Mouse (Mus musculus) R1 (cell line): ENCODE measurements at regions not wholly inside any gene's neighbourhood (a gene's known extent, or its start where the extent isn't known, plus 50 kb on each side); places are given as distances from the start of the nearest gene placed in this dataset.
A peak's percentile ranks its signal among the peaks of the same experiment; 100 is the strongest.
"Not testable (repeated sequence)": the region's sequence is repeated elsewhere in the genome, so short reads cannot be mapped to it uniquely, and the experiment has no call there.

Source experiments
- DNase-seq: peaks from one replicate; pipeline ENCODE4 v3.0.0-alpha.2; 2018; ENCODE audit warnings: low read depth, low spot score

DNA sequence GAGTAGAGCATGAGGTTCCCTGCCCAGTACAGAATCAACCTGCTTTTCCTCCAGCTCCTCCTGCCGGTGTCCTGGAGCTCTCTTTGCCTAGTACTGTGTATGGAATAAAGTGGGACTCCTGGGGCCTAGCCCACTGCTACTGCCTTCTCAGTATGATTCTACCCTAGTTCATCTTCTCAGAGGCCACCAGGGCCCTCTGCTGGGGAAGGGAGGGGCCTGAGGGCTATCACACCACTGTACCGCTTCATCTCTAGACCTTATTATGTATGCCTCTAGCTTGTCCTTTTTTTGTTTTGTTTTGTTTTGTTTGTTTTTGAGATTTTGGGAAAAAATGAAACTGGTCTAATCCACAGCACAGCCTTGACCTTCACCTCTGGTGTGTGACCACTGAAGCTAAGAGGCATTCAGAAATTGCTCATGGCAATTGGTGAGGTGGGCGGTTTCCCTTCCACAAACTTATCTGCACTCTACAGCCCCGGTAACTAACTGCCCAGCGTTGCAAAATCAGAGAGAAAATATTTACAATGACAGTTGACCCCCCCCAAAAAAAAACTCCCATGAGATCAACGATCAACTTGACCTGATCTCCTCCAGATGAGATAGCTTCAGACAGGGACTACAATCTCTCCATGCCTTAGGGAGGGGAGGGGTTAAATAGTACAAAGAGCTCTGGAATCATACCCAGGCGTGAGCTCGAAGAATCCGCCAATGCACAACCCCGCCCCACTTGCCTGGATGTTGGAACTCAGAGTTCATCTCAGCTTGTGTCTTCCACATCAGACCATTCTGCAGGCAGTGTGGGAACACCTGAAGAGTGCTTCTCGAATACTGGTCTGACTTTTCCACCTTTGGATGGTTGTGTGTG, 168.8 kb downstream of the Tomm20 start:
- DNase-seq: no peak

DNA sequence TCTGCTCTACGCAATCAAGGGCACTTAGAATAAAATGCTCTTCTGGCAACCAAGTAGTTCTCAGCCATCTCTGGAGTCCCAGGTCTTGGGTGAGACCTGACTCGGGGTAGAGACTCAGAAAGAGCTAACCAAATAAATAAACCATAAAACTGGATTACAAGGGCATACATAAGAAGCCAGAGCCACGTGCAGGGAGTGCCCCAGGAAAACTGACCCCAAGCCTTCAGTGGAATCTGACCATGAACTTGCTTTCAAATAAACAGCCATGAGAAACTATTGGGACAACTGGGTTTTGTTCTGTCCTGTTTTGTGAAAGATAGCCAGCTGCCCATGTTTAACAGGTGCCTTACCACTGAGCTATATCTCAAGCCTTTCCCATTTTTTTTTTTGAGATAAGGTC, 170.3 kb downstream of the Tomm20 start:
- DNase-seq: no peak

DNA sequence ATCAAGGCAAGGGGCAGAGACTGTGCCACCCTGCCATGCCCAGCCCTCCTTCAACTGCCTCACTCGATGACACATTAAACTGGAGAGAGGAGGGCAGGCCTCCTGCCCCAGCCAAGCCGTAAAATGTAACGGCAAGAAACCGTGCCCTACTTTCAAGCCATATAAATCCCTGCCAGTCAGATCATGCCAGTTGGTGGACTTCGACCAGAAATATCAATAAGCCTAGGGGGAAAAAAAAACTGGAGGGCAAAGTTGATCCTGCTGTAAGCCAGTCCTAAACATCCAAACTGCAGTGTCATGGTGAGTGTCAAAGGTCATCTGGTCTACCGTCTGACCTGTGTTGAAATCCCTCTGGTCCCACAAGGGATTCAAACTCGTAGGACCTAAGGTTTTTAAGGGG, 170.8 kb downstream of the Tomm20 start:
- DNase-seq: no peak

DNA sequence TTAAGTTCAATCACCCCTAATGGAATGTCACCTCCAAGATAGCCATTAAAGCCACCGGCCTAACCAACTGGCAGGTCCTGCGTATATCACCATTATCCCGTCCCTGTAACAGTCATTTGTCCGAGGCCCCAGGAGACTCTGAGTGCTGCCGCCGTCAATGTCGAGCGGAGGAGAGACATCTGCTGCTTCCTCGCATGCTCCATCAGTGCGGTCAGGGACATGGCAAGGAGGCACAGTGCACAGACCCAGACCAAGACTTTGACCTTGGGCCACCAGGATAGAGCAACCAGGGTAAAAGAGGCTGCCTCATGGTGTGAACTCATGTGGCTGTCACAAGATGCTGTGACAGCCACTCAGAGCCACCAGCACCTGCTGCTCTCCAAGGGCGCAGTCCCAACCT, 172.9 kb downstream of the Tomm20 start:
- no peak for DNase-seq

DNA sequence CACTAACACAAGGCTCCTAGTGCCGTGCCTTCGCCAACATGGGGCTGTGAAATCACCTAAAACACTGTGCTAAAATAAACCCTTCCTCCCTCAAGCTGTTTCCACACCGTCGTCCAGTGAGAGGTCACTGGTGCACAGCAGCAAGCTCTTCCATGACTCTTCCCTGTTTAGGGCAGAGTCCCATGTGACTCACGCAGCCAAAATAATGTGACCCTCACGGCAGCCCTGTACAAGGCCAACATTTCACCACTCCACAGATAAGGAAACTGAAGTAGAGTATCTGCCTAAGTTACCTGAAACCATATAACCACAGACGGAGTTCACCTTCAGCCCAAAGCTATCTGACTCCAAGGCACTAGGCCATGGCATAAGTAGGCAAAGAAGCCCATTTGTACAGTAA, 173.4 kb downstream of the Tomm20 start:
- no peak for DNase-seq

DNA sequence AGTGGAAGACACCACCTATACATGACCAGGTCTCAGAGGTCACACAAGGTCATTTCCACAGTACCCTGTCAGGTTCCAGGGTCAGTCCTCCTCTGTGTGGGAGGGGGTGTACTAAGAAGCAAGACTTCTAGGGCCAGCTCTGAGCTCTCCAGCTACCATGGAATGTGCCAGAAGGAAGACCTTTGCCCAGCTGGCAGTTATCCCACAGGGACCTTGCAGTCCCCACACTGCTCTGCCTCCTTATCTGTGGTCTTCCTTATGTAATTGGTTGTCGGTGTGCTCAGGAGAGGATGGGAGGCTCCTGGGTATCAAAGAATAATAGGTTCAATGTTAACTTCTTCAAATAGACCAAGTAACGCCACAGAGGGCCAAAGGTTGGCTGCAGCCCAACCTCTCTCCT, 175.3 kb downstream of the Tomm20 start:
- DNase-seq: not testable (repeated sequence)

DNA sequence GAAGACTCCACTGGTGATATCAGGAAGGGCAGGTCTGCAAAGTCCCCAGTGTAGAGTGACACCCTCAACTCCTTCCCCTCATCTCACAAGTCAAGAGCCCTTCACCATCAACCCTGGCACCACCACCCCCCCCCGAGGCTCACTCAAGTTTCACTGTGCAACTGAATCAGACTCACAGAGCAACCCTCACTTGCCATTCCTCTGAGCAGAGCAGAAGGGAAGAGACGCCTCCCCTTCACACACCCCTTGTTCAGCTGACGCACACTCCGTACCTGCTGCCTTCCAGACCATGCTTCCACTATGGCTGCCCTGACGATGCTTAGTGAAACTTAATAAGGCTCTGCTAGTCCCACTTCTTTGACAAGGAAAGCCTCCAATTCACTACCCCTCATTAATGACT, 174.4 kb upstream of the Irf2bp2 start:
- no peak for DNase-seq

DNA sequence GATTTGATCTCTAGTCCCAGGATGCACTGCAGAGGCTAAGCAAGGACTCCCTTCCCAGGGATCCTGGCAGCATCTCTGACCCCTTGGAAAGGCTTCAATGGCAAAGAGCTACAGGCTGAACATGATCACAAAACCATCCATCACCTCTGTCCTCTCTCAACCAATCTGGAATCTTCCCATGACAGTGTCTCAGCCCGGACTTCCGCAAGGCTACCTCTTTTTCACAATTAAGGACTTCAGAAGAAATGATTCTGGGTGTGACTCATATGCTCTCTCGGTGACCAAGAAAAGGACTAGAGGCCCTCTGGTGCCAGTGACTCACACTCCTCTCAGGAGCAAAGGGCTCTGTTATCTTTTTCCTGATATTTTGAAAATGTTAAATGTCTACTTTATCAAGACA, 173.6 kb upstream of the Irf2bp2 start:
- DNase-seq: no peak

DNA sequence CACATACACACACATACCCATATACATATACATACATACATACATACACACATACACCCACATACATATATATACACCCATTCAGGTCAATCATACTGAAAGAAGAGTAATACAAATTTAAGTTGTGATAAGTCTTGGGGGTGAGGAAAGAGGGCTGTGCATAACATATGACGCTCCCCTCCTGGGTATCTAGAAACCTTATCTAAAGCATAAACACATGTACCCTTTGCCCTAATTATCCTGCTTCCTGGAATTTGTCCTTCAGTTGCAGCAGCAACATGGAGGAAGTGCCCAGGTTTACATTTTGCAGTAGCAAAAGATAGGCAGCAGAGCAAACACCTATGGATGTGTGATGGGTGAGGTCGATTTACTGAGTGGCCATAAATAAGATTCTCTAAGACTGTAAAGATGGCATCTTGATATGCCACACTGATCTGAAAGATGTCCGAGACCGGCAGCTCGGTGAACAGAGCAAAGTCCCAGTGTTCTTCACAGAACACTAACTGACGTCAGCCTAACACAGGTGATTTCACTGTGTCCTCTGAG, 172.0 kb upstream of the Irf2bp2 start:
- no peak for DNase-seq

DNA sequence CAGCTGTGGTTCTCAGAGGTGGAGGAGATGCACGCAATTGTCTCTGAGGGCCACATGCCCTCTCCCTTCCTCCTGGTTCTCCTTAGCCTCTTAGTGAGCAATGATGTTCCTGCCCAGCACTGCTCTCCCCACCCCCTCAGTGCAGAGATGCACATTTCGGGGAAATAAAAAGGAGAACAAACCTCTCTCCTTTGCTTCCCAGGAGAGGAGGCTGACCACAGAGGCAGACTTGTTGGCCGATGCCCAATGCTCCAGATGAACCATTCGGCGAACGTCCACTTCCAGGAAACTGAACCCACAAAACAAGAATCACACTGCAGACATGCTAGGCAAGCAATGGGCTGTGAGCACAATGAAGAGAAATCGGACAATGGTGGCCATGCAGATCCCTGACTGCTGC, 169.8 kb upstream of the Irf2bp2 start:
- no peak for DNase-seq

DNA sequence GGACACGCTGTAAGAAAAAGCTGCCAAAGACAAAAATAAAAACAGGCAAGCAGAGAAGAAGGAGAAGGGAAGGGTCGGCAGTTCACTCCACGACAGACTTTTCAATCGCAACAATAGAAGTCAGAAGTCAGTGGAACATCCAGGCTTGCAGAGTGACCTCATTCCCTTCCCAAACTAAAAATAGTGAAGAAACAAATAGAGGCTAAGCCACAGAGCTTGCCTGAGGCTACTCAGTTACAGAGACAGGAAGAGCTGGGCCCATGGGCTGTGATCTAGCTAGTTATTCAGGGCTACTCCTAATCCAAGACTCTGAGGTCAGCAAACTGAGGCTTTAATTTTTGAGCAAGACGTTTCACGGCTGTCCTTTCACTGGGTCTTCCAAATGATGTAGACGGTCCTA, 165.9 kb upstream of the Irf2bp2 start:
- DNase-seq: no peak

DNA sequence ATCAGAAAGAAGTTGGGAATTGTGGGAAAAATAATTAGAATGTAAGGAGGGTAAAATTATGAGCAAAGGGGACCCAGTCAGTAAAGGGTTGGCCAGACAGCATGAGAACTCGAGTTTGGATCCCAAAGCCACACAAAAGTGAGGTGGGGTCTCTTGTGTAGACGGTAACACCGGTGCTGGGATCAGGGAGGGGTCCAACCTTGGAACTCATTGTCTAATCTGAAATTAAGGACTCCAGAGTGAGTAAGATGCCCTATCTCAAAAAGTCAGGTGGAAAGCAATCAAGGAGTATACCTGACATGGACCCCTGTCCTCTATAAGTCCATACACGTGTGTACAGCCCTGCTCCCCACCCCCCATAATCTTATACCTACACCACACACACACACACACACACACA, 165.2 kb upstream of the Irf2bp2 start:
- DNase-seq: no peak

DNA sequence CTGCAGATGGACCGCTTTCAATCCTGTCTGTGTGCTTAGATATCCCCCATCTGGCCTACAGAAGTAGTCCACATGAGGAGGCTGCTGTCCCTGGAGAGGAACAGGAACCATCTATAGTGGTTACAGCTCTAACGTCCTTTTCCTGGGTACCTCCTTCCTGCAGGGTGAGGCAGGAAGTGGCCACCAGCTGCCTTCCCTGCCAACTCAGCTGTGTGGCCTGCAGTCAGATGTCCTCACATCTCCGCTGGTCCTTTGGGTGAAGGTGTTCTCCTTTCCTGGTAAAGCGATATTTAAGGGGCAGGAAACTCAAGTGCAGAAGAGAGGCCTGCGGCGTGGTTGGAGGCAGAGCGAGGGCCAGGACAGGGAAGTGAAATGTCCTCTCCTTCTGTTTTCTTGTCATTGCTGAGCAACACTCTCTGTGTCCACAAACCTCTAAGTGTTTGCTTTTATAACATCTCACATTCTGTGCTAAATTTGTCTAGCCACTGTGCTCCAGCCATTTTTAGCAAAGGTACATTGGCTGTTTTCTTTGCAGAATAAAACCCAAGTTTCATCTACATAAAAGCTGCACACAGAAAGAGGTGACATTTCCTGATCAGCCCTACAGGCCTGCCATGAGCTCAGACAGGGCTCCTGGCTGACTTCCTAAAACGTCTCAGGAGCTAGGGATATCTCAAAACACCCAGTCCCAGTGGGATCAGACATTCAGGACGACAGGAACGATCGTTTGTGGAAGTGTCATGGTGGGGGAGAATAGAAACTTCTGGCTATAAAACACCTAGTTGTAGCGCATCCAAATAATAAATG, 164.4 kb upstream of the Irf2bp2 start:
- no peak for DNase-seq

DNA sequence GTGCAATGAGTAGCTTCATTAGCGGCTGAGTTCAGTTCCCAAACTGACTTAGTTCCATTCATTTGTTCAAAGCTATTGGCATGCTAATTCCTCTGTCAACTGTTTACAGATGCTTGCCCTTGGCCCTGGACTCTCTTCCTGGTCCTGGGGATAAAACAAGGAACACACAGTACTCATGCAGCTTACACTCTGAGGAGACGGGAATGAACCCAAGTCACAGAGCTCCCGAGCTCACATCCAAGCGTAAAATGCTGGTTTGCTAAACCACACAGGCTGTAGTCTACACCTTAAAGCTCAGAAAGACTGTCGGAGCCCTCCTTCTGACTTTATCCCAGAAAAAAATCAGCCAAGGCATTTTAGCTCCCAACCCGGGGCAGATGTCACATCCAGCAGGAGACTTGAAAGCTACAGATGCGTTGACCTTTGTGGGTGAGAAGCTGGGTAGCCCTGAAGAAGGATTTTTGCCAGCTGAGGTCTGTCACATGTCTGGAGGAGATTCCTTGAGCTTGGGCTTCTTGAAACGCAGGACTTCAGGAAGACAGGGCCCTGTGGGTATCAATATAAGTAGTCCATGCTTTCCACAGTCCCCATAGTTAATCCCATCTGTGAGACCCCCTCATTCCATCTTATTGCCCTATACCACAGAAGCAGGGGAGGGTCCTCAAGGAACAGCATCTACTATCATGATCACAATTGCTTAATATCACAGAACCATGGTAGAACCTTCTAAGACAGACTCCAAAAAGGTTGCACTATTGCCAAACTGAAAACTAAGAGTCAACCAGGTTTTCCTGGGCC, 162.7 kb upstream of the Irf2bp2 start:
- DNase-seq: peak; percentile 42

DNA sequence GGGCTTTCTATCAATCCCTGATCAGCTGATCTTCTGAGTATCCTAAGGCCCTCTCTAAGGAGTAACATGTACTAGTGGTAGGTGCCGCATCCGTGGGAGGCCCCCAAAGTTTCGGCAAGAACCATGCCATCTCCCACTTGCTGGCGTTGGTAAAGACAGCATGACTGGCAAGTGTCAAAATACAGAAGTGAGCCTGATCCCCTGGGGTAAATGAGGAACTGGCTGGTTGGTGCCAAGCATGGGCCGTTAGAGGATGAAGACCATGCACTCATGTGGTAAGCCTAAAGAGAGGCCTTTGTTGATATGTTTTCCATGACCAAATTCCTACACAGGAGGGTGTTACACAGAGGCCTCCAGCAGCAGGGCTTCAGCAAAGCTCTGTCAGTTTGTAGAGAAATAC, 161.9 kb upstream of the Irf2bp2 start:
- no peak for DNase-seq

DNA sequence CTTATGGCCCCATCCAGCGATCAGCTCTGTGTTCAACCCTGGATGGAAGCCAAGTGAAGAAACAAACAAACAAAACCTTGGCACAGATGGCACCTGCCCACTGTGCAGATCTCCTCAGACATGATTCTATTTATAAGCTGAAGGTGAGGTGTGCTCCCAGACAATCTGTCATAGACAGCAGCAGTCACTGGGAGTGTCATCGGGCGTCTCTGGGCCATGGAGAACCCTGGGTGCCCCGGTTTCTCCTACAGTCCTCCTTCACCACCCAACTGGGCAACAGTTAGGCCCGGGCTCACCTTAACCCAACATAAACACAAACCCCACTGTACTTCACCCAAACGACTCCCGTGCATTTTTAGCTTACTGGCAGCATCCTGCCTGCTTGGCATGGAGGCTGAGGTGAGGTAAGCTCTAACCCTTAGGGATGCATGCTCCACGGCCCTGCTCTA, 160.6 kb upstream of the Irf2bp2 start:
- DNase-seq: no peak

DNA sequence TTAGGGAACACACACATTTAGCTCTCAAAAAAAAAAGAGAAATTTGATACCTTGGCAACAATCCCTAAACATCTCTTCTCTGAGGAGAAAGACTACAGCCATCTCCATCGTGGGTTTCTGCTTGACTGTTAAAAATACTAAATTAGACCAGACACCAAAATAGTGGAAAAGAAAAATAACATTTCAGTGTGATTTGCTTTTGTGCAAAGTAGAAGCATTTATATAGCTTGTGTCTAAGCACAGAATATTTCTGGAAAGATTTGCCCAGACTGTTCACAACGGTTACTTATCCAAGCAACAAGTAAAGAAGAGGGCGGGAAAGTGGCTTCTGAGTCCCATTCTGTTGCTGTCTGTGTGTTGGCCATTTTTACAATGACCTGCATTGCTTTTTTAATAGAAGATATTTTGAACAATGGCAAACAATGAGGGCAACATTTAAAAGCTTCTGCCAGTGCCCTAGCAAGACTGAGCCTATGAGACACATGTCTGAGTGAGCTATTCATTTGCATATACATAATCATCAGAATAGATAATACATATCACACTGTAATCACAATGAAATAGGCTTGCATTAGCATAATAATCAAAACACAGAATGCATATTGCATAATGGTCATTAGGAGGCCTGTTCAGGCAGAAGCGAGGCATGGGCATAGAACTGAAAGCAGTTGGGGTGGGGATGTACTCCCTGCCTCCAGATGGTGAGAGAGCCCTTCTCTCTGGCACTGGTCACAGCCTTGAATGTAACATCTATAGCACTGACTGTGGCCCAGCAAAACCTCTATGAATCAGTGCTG, 159.5 kb upstream of the Irf2bp2 start:
- DNase-seq: no peak

DNA sequence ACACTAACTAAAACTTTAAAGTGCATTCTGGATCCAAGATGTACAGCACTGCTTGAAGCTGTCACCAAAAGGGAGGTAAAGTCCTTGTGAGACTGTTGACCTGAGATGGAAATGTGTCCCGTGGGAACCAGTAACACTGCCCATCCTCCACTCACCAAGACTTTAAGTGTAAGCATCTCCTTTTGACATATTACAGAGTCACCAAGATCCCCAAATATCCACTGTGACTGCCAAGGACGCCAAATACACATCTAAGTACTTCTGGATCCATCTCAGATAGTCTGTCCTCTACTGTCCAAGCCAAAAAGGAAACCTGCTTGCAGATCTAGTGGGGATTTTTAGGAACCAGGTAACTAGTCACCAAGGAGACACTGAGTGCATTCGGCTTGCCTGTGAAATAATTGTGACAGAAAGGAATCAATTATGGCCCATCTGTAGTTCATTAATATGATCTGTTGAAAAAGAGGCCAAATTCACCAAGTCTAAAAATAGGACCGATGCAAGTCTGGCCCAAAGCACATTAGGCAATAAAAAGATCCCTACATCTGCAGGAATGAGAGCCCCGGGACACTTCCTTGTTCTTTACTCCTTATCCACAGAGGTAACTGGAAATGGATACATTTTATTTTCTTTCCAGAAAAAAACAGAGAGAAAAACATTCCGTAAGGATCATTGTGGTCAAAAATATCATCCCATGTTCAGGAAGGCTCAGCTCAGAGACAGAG, 157.8 kb upstream of the Irf2bp2 start:
- no peak for DNase-seq

DNA sequence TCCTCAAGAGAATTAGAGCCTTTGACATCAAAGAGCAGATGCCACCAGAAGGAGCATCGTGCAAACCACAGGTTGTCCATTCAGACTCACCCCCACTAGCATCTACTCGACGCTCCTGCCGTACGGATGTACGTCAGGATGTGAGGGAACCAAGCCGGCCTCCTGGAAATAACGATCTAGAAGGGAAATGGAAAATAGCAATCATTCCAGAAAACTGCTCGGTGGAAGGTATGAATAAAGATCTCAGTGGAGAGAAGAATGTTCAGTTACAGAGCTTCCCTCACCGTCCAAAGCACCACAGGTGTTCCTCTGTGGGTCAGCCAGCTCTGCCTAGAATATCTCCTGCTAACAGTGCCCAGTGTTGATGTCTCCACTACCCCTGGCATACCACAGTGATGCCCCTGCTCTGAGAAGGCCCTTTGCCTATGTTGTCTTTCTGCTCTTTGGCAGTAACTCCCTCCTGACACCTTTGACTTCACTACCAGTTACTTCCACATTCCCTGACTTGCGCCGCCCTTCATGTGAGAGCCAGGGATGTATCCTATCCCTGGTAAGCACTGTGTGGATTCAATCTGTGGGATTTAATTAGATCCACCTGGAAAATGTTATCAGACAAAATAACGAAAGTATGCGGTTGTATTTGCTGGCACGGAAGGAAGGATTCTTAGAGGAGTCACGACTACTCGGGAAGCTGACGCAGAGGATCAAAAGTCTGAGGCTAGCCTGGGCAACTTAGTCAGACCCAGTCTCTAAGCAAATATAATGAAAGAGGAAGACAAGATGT, 152.4 kb upstream of the Irf2bp2 start:
- no peak for DNase-seq
